In genomic region chr13:28720169-28720568, GRCm38 (mm10) we compare ENCODE assay signal across 8 mouse cellular contexts.
A peak's percentile ranks its signal among the peaks of the same experiment; 100 is the strongest.
DNase-seq lines count a peak whose midpoint lies in the region; ATAC-seq lines count a peak whose summit lies in the region.

No protein-coding gene starts in this region.

- peak overlapping the region; percentile 36; the same call in 1 of the 2 replicates for H3K4me2 ChIP-seq in heart, embryonic 15.5 days
- no peak overlapping the region for H3K4me2 ChIP-seq in neural tube, embryonic 14.5 days (ENCODE audit: low read depth, low read length)

- peak overlapping the region; percentile 49; the same call in 1 of the 2 replicates for H3K27ac ChIP-seq in heart, embryonic 15.5 days
- H3K27ac ChIP-seq in neural tube, embryonic 14.5 days (ENCODE audit: low read depth, low read length): peak overlapping the region; percentile 55; the same call in 1 of the 2 replicates

- H3K4me3 ChIP-seq in heart, embryonic 15.5 days: no peak overlapping the region
- H3K4me3 ChIP-seq in neural tube, embryonic 14.5 days (ENCODE audit: low read depth, low read length): no peak overlapping the region

- ATAC-seq in heart, embryonic 15.5 days (replicated peaks; ENCODE audit: insufficient number of reproducible peaks, insufficient read depth, low FRiP score, low read depth): no peak
- ATAC-seq in hematopoietic stem cell, adult 5-6 weeks (replicated peaks in 1 of 2; ENCODE audit: insufficient read depth in 1 of 2, low FRiP score in 2 of 2, low TSS enrichment in 1 of 2, low read depth in 1 of 2, poor library complexity in 2 of 2, severe bottlenecking in 2 of 2): peak; percentile 43 to 56; a peak in 3 of 4 replicates
- ATAC-seq in neural tube, embryonic 14.5 days (ENCODE audit: low read depth): no peak

- H3K4me1 ChIP-seq in heart, embryonic 15.5 days (replicated peaks): peaks cover 48% of the 10 kb centered on the region
- peaks cover 35% of the 10 kb centered on the region for H3K4me1 ChIP-seq in neural tube, embryonic 14.5 days (ENCODE audit: control insufficient read depth, insufficient read depth, low read length)

- DNase-seq in heart, adult 8-10 months (ENCODE audit: low spot score): no peak
- DNase-seq in brain, adult 2 months (ENCODE audit: low read depth, low spot score): peak; percentile 39
- DNase-seq in adrenal gland, postnatal 14 days: no peak
- DNase-seq in lung, postnatal 36 days: no peak
- DNase-seq in adrenal gland, adult 2 months: no peak

- no peaks in the 10 kb centered on the region for H3K36me3 ChIP-seq in heart, embryonic 15.5 days
- no peaks in the 10 kb centered on the region for H3K36me3 ChIP-seq in neural tube, embryonic 14.5 days (ENCODE audit: control insufficient read depth, insufficient read depth, low read length)

- no peaks in the 10 kb centered on the region for H3K27me3 ChIP-seq in heart, embryonic 15.5 days
- no peaks in the 10 kb centered on the region for H3K27me3 ChIP-seq in neural tube, embryonic 14.5 days (ENCODE audit: control insufficient read depth, insufficient read depth, low read length)

- H3K9ac ChIP-seq in heart, embryonic 15.5 days: no peak overlapping the region
- no peak overlapping the region for H3K9ac ChIP-seq in neural tube, embryonic 14.5 days (replicated peaks; ENCODE audit: low read depth, low read length)

- WGBS in heart, embryonic 15.5 days: 59% methylated on average over 11 of the region's 11 CpGs
- WGBS in neural tube, embryonic 14.5 days: 64% methylated on average over 11 of the region's 11 CpGs

- H3K9me3 ChIP-seq in heart, embryonic 15.5 days (replicated peaks): no peaks in the 10 kb centered on the region
- H3K9me3 ChIP-seq in neural tube, embryonic 14.5 days (ENCODE audit: control insufficient read depth, low read length): no peaks in the 10 kb centered on the region

Comparison
In these comparisons a context has a peak if more than half of its experiments do, and no peak if none do; other contexts are left out.
1. ATAC-seq: peak in hematopoietic stem cell, adult 5-6 weeks (2 of 2); none in heart, embryonic 15.5 days (single experiment) and neural tube, embryonic 14.5 days (single experiment).